Mouse (Mus musculus): ENCODE data around the gene Pias3.
"Not testable (repeated sequence)": the region's sequence is repeated elsewhere in the genome, so short reads cannot be mapped to it uniquely, and the experiment has no call there.

Pias3 gene

DNA sequence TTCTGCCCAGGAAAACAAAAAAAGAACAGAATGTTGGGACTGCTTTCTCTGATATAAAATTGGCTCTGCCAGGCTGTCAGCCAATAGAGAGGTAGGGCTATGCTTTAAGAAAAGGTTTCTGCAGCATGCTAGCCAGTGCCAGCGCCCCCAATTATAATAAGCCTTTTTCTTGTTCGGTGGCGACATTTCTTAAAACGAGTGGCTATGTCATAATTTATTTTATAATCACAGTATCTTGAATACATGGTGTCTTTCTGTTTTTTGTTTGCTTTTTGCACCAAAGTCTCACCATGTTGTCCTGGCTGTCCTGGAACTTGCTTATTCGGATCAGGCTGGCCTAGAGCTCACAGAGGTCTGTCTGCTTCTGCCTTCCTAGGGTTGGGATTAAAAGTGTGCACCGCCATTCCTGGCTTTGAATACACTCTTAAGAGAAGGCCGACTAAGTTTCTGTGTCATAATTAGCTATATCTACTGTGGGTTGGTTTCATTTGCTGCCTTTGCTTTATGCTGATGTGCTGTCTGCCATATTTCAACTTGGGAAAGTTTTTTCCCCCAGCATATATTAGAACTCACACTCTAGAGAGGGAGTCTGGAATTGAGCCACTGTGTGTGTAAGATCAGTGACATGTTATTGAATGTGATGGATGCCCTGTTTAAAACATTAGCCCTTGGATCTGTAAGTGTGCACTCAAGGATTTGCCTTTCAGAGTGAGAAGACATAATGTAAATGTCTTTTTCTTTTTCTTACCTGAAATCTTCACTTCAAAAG lies 32.6 kb downstream of the Pias3 start:
- DNase-seq (ENCODE audit: low spot score in 2 of 2): peak in 1 of 2 experiments; percentile 36

- DNase-seq (ENCODE audit: low spot score in 2 of 2): no peak
These were observed 33.2 kb downstream of the Pias3 start for GRCm38 (mm10) chr3:96729403-96729784.

DNA sequence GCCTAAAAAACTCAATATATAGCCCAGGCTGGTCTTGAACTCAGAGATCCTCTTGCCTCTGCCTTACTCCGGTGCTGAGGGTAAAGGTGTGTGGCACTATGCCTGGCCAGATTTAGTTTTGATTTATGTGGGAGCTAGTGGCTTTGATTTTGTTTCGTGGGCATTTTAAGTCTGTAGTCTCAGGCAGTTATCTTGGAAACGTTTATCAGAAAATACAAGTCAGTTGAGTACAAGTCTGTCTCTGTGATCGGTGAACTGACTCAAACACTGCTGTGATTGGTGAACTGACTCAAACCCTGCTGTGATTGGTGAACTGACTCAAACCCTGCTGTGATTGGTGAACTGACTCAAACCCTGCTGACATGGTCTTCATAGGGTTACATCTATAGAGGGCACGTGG lies 34.6 kb downstream of the Pias3 start:
- DNase-seq (ENCODE audit: low spot score in 2 of 2): no peak

- DNase-seq (ENCODE audit: low spot score in 2 of 2): no peak
These were observed 37.8 kb downstream of the Pias3 start for GRCm38 (mm10) chr3:96733984-96734383.

GRCm38 (mm10) chr3:96735200-96735599 lies 39.0 kb downstream of the Pias3 start:
- DNase-seq (ENCODE audit: low spot score in 2 of 2): no peak

DNA sequence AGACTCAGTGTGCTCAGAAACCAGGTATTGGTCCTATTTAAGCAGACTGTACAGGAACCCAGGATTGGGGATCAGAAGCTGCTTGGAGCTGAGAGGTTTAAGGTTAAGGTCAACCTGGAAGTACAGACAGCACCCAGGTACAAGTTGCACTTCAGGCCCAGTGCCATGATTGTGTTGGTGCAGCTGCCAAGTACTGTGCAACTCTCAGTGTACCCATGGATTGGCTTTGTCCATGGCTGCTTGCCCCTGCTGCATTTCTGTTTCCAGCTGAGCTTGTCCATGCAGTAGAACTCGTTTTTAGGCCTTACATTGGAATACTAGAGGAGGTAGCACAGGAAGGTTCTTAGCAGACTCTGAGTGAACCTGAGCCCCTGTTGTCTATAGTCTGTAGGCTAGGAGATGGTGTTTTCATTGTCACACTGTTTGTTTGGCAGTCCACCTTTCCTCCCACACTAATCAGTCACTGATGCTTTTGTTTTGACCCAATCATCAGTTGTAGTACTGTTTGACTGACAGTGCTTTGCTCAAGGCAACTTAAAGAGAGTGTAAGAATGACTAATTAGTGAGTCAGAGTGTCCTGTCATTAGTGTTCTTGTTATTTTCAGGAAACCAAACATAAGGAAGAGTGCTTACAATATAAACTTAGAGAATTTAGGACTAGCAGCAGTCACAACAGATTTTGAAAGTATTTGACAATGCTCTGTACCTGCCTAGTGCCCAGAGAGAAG lies 41.0 kb downstream of the Pias3 start:
- no peak for DNase-seq (ENCODE audit: low spot score in 2 of 2)

DNA sequence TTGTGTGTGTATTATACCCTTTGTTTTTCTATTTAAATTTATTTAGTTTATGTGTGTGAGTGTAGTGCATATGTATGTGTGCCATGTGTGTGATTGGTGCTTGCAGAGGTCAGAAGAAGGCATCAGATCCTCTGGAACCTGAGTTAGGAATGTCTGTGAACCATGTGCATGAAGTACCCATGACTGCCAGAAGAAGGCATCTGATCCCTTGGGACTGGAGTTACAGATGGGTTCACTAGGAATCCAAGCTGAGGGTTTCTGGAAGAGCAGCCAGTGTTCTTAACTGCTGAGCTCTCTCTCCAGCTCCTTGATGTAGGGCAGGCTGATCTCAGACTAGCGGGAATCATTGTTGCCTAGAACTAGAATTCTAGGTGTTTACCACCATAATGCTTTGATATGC lies 41.8 kb downstream of the Pias3 start:
- no peak for DNase-seq (ENCODE audit: low spot score in 2 of 2)

- DNase-seq (ENCODE audit: low spot score in 2 of 2): not testable (repeated sequence)
These were observed 44.1 kb downstream of the Pias3 start for GRCm38 (mm10) chr3:96740279-96740678.

GRCm38 (mm10) chr3:96744348-96744747 lies 48.2 kb downstream of the Pias3 start:
- no peak for DNase-seq (ENCODE audit: low spot score in 2 of 2)

DNA sequence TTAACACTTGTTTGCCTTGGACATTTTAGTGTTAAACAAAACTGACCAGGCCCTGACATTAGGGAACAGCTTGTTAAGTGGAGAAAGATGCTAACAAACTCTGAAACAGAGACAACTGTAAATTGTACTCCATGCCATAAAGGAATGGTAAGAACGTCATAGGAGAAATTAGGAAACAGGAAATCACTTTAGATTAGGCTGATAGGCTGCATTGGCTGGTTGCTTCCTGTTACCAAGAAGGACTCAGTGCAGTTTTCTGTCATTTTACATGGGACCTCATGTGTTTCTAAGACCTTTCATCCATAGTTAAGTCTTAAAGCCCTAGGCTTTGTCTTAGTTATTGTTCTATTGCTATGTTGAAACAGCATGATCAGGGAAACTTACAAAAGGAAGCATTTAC lies 50.6 kb downstream of the Pias3 start:
- DNase-seq (ENCODE audit: low spot score in 2 of 2): no peak
